Mouse (Mus musculus) liver, embryonic 14.5 days (tissue): Measurements from ENCODE around the gene Skint6. TPM values are rescaled to one million over a fixed set of nuclear protein-coding genes. Genes with fewer than 3 reads are reported as not detected.

ENCODE experiments used
- ATAC-seq: fragments of 200-750 bp; cut with Nextera tagmentation; 2 replicates; pipeline ENCODE4 v1.8.0; 2017; ENCODE audit warnings: moderate number of reproducible peaks, mild to moderate bottlenecking, moderate library complexity; ENCODE audit not compliant: insufficient read depth
- DNase-seq, 3 experiments: peaks; one replicate each; pipeline ENCODE4 v3.0.0-alpha.2; 2012 to 2013; ENCODE audit warnings: low read depth in 3 of 3, low spot score in 3 of 3
- H3K27ac ChIP-seq: fragments of 300-500 bp; sonication (generic); 2 replicates; pipeline ENCODE4 v1.5.1; 2014; ENCODE audit warnings: moderate library complexity, mild to moderate bottlenecking, control low read depth, inconsistent platforms
- H3K27me3 ChIP-seq: fragments of 300-500 bp; sonication (generic); 2 replicates; pipeline ENCODE4 v1.6.1; 2014; ENCODE audit warnings: mild to moderate bottlenecking, low read length, moderate library complexity; ENCODE audit not compliant: control insufficient read depth, insufficient read depth
- H3K36me3 ChIP-seq: fragments of 300-500 bp; sonication (generic); replicated peaks from 2 replicates; pipeline ENCODE4 v1.6.1; 2014; ENCODE audit warnings: low read depth; ENCODE audit not compliant: control insufficient read depth, insufficient read depth
- H3K4me1 ChIP-seq, 2 experiments: fragments of 200-500 bp in 1 of 2; fragments of 300-500 bp in 1 of 2; sonication (generic) in 1 of 2; replicated peaks; 2 replicates each; pipeline ENCODE4 v1.6.1; 2012 to 2014; ENCODE audit warnings: antibody characterized with exemption in 1 of 2, inconsistent platforms in 1 of 2, low read length in 1 of 2; ENCODE audit not compliant: control insufficient read depth in 2 of 2, insufficient read depth in 2 of 2
- H3K4me2 ChIP-seq: fragments of 300-500 bp; sonication (generic); 2 replicates; pipeline ENCODE4 v1.6.1; 2014; ENCODE audit warnings: low read depth, mild to moderate bottlenecking, control low read depth, moderate library complexity
- H3K4me3 ChIP-seq, 2 experiments: fragments of 200-500 bp in 1 of 2; fragments of 300-500 bp in 1 of 2; sonication (generic) in 1 of 2; 2 replicates each; pipeline ENCODE4 v1.5.1; 2012 to 2014; ENCODE audit warnings: low read depth in 2 of 2, low read length in 2 of 2, mild to moderate bottlenecking in 2 of 2, control low read depth in 1 of 2, inconsistent platforms in 1 of 2, moderate library complexity in 1 of 2; ENCODE audit not compliant: insufficient read depth in 1 of 2
- H3K9ac ChIP-seq: fragments of 300-500 bp; sonication (generic); replicated peaks from 2 replicates; pipeline ENCODE4 v1.6.1; 2014; ENCODE audit warnings: mild to moderate bottlenecking, control low read depth, moderate library complexity
- H3K9me3 ChIP-seq: fragments of 300-500 bp; sonication (generic); 2 replicates; pipeline ENCODE4 v1.6.1; 2016; ENCODE audit warnings: low read length, mixed read lengths; ENCODE audit not compliant: control insufficient read depth
- CTCF ChIP-seq: IDR thresholded peaks from 2 replicates; pipeline ENCODE4 v1.5.1; 2016; ENCODE audit warnings: antibody characterized with exemption, low read depth, control low read depth
- EP300 ChIP-seq: IDR thresholded peaks from 2 replicates; pipeline ENCODE4 v1.6.1; 2016; ENCODE audit warnings: antibody characterized with exemption, low read depth
- WGBS: fragments of 180-500 bp; shearing (Covaris S2); extraction: QIAGEN DNeasy Blood & Tissue Kit; methylation state at CpG from one replicate; pipeline ENCODE4 v1.1.7; 2014; ENCODE audit not compliant: insufficient replicate concordance; 5-methylcytosine and 5-hydroxymethylcytosine counted together
- polyA plus RNA-seq, 2 experiments: library from polyadenylated mRNA; depleted of rRNA in 1 of 2; stranded (reverse) in 1 of 2; unstranded in 1 of 2; fragments of >200 nt; fragmentation: Nextera tagmentation in 1 of 2; extraction: Ambion mirVana in 1 of 2; gene quantifications; 2 replicates each; pipeline versions ENCODE4 v1.2.1 to v1.2.3; 2012 to 2014

Skint6 gene
- polyA plus RNA-seq (2012; rRNA removed): not detected in 2 replicates
- polyA plus RNA-seq (2014; fragmentation: Nextera tagmentation; extraction: Ambion mirVana): not detected in 2 replicates

DNA sequence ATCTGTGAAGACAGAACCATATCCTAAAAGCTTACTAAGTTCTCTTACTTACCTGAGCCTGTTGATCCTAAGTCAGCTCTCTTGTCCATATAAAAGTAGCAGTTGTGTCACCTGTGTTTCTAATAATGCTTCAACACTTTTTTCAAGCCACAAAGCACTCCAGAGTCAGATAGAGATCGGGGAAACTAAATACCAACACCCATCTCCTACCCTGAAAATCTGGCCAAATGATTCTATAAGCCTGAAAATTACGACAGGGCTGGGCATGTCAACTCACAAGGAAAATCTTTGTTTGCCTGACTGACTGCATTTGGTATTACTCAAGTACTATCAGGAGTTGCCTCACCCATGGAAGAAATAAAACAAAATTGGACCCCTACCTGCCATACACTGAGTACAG lies at the start of gene Skint6:
Gene Skint6 (minus strand): TSS at position 101 of the 400 bp plus-strand sequence.
- TF ChIP-seq EP300 (no peak), CTCF (no peak)
- H3K4me2 ChIP-seq: no peak within 1 kb of the TSS
- H3K27me3 ChIP-seq: no peaks in the 10 kb centered on the region
- H3K36me3 ChIP-seq: no peaks in the 10 kb centered on the region
- DNase-seq (no peak), ATAC-seq (no peak)
- no peak within 1 kb of the TSS for H3K27ac ChIP-seq
- H3K4me1 ChIP-seq: no peaks in the 10 kb centered on the region
- 31% methylated on average over 2 of the region's 2 CpGs for WGBS
- H3K9me3 ChIP-seq: no peaks in the 10 kb centered on the region
- no peak within 1 kb of the TSS for H3K4me3 ChIP-seq
- no peak within 1 kb of the TSS for H3K9ac ChIP-seq

DNA sequence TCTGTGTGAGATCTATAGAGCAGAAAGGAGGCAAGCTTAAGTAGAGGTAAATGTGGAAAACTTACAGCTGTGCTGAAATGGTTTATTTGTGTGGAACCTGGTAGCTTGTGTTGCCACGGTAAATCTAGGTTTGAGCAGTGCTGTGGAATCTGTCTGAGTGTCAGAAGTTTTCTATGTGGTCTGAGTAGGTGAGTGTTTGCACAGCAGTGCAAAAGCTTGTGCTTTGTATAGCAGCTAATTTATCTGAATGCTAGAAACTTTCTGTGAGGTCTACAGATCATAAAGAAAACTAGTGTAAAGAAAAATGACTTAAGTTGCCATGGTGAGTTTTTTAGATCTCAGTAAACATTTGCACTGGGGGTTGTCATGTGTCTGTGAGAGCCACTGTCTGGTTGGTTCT lies 34.1 kb upstream of the Skint6 start:
- H3K27me3 ChIP-seq: no peaks in the 10 kb centered on the region
- WGBS: 64% methylated on average over 1 of the region's 1 CpGs
- H3K36me3 ChIP-seq: no peaks in the 10 kb centered on the region
- DNase-seq (no peak), ATAC-seq (no peak)
- no peak overlapping the region for H3K4me3 ChIP-seq
- H3K9me3 ChIP-seq: no peaks in the 10 kb centered on the region
- H3K9ac ChIP-seq: no peak overlapping the region
- H3K27ac ChIP-seq: no peak overlapping the region
- no peaks in the 10 kb centered on the region for H3K4me1 ChIP-seq
- no peak overlapping the region for H3K4me2 ChIP-seq
- TF ChIP-seq EP300 (no peak), CTCF (no peak)

DNA sequence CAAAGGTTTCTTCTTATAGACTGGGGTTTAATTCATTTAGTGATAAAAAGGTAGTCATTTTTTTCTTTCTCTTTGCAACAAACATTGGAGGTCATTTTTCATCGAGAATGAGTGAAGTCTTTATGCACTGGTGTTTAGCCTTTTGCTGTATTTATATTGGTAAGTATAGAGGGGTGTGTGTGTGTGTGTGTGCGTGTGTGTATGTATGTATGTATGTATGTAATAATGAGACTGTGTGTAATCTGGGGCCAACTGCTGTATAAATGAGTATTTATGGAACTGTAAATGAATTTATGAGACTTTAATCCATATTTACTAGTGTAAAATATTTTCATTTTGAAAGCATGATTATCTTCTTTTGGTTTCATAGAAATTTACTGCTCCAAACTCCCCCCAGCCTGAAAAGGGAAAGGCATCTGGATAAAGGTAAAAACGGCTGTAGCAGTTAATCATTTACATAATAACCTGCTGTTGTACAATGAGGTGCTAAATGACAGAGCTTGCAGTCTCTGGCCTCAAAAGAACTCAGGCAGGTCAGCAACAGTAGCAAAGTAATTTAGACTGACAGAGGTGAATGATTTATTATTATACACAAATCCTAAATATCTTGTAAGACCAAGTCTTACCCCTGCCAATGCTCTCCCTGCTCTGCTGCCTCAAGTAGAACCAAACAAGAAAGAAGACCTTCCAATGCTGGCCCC lies 15.2 kb upstream of the Skint6 start:
- H3K4me1 ChIP-seq: no peaks in the 10 kb centered on the region
- no peaks in the 10 kb centered on the region for H3K9me3 ChIP-seq
- DNase-seq: no peak
- TF ChIP-seq CTCF: no peak
- TF ChIP-seq EP300: no peak
- H3K9ac ChIP-seq: no peak overlapping the region
- no peak for ATAC-seq
- H3K27me3 ChIP-seq: no peaks in the 10 kb centered on the region
- no peak overlapping the region for H3K4me2 ChIP-seq
- no peaks in the 10 kb centered on the region for H3K36me3 ChIP-seq
- H3K4me3 ChIP-seq: no peak overlapping the region
- 50% methylated on average over 3 of the region's 3 CpGs for WGBS
- no peak overlapping the region for H3K27ac ChIP-seq

DNA sequence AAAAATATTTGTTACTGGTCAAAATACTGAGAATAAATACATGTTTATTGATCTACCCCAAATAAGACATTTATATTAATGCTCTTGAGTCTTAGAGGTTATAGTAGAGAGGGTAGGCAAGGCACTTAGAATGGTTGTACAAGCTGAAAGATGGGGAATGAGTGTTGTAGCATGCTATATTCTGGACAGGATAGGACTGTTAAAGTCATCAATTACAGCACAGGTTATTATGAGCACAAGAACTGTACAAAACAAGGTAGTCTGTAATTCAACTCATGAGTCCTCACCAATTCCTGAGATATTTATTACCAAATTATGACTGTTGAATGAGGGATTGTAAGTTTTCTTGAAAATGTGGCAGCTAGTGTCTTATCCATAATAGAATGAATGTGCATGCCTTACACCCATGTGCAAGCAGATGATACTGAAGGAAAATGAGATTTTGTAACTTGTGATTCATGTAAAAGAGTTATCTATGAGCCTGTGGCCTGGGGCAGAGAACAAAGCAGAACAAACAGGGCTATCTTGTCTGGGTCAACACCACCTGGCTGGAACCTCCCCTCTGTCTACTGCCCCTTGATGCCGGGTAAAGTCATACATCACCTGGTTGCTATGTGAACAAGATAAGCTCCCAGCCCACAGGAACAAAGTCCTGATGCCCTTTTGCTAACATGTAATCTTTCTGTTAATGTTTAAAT lies 23.3 kb downstream of the Skint6 start:
- Histone ChIP-seq H3K4me1 (no peaks in the 10 kb centered on the region), H3K27me3 (no peaks in the 10 kb centered on the region), H3K9me3 (no peaks in the 10 kb centered on the region), H3K27ac (no peak overlapping the region), H3K36me3 (no peaks in the 10 kb centered on the region), H3K9ac (no peak overlapping the region), H3K4me3 (no peak overlapping the region), H3K4me2 (no peak overlapping the region)
- WGBS: 69% methylated on average over 1 of the region's 1 CpGs
- TF ChIP-seq CTCF: no peak
- no peak for TF ChIP-seq EP300
- DNase-seq (no peak), ATAC-seq (peak; percentile 41)

DNA sequence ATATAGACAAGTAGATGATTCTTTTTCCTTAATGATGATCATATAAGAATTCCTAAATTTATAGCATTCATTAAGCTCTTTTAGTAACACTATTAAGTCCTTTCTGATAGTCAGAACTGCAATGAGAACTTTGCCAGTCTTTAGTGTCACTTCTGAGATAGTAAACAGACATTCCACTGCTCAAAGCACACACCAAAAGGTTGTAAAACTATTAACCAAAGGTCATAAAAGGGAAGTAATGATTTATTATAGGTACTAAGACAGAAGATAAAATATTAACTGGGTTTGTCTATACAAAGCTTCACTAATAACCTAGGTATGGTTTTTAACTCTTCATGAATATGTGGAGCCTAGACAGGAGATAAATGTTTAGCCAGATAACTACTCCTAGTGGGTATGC lies 41.0 kb downstream of the Skint6 start:
- Histone ChIP-seq H3K4me3 (no peak overlapping the region), H3K9me3 (no peaks in the 10 kb centered on the region), H3K4me1 (no peaks in the 10 kb centered on the region), H3K9ac (no peak overlapping the region), H3K27me3 (no peaks in the 10 kb centered on the region), H3K27ac (no peak overlapping the region), H3K36me3 (no peaks in the 10 kb centered on the region), H3K4me2 (no peak overlapping the region)
- TF ChIP-seq EP300 (no peak), CTCF (no peak)
- DNase-seq: no peak
- ATAC-seq: no peak
